Mouse (Mus musculus) forebrain, postnatal 0 days (tissue): Measurements from ENCODE around the gene Nfib. TPM values are rescaled to one million over a fixed set of nuclear protein-coding genes. Genes with fewer than 3 reads are reported as not detected.

ENCODE experiments used
- ATAC-seq: fragments of 200-750 bp; cut with Nextera tagmentation; 2 replicates; pipeline ENCODE4 v1.8.0; 2017; ENCODE audit warnings: mild to moderate bottlenecking, moderate library complexity
- DNase-seq: peaks from one replicate; pipeline ENCODE4 v3.0.0-alpha.2; 2015
- H3K27ac ChIP-seq: fragments of 300-500 bp; sonication (generic); 2 replicates; pipeline ENCODE4 v1.5.1; 2014; ENCODE audit warnings: low read depth, mild to moderate bottlenecking, antibody characterized with exemption, low read length, moderate library complexity, mixed read lengths
- H3K27me3 ChIP-seq: fragments of 300-500 bp; sonication (generic); 2 replicates; pipeline ENCODE4 v1.6.1; 2014; ENCODE audit warnings: mild to moderate bottlenecking, low read length, mixed read lengths; ENCODE audit not compliant: insufficient read depth
- H3K36me3 ChIP-seq: fragments of 300-500 bp; sonication (generic); 2 replicates; pipeline ENCODE4 v1.6.1; 2014; ENCODE audit warnings: mild to moderate bottlenecking, moderate library complexity; ENCODE audit not compliant: insufficient read depth
- H3K4me1 ChIP-seq: fragments of 300-500 bp; sonication (generic); 2 replicates; pipeline ENCODE4 v1.6.1; 2014; ENCODE audit warnings: antibody characterized with exemption; ENCODE audit not compliant: insufficient read depth
- H3K4me2 ChIP-seq: fragments of 300-500 bp; sonication (generic); 2 replicates; pipeline ENCODE4 v1.6.1; 2014; ENCODE audit warnings: low read depth, mild to moderate bottlenecking, moderate library complexity
- H3K4me3 ChIP-seq: fragments of 300-500 bp; sonication (generic); 2 replicates; pipeline ENCODE4 v1.5.1; 2014; ENCODE audit warnings: low read depth, low read length, mixed read lengths
- H3K9ac ChIP-seq: fragments of 300-500 bp; sonication (generic); 2 replicates; pipeline ENCODE4 v1.6.1; 2014; ENCODE audit warnings: mild to moderate bottlenecking
- H3K9me3 ChIP-seq: fragments of 300-500 bp; sonication (generic); 2 replicates; pipeline ENCODE4 v1.6.1; 2016; ENCODE audit warnings: low read length
- CTCF ChIP-seq: sonication (generic); IDR thresholded peaks from 2 replicates; pipeline ENCODE4 v1.5.1; 2016; ENCODE audit warnings: antibody characterized with exemption, control low read depth, low read depth
- WGBS: fragments of 180-500 bp; shearing (Covaris S2); extraction: QIAGEN DNeasy Blood & Tissue Kit; methylation state at CpG from one replicate; pipeline ENCODE4 v1.1.7; 2014; 5-methylcytosine and 5-hydroxymethylcytosine counted together
- polyA plus RNA-seq: library from polyadenylated mRNA; unstranded; fragments of >200 nt; fragmentation: Nextera tagmentation; extraction: Ambion mirVana; gene quantifications from 2 replicates; pipeline ENCODE4 v1.2.1, GENCODE M21; 2015
- total RNA-seq: library from RNA; depleted of rRNA; stranded (reverse); fragments of >200 nt; gene quantifications from 2 replicates; pipeline ENCODE4 v1.2.3, GENCODE M21; 2014

The Nfib gene
- total and polyA plus RNA-seq, 2 experiments from 2014 or later, result 69.0 to 135 TPM

GRCm38 (mm10) chr4:82536435-82537278 is 168.9 kb downstream of the Nfib start:
- peak; percentile 79 for DNase-seq
- WGBS, result 20% methylated on average over 36 of the region's 36 CpGs
- peaks cover 15% of the 10 kb centered on the region; the same call in 1 of the 2 replicates for H3K4me1 ChIP-seq

GRCm38 (mm10) chr4:82535606-82536434 is 169.7 kb downstream of the Nfib start:
- no peak for ATAC-seq

More at GRCm38 (mm10) chr4:82536435-82537278, 168.9 kb downstream of the Nfib start:
- Histone ChIP-seq H3K9ac (peak overlapping the region; percentile 66), H3K27ac (peak overlapping the region; percentile 85), H3K4me2 (peak overlapping the region; percentile 75), H3K9me3 (no peaks in the 10 kb centered on the region), H3K27me3 (0 out of 2 replicates have a peak, but pooled peaks cover 4% of the 10 kb centered on the region), H3K4me3 (peak overlapping the region; percentile 31), H3K36me3 (no peaks in the 10 kb centered on the region)
- no peak for TF ChIP-seq CTCF
- ATAC-seq, result no peak

GRCm38 (mm10) chr4:82533231-82533630 is 172.3 kb downstream of the Nfib start:
- Histone ChIP-seq H3K4me3 (no peak overlapping the region), H3K9me3 (no peaks in the 10 kb centered on the region), H3K27ac (peak overlapping the region; percentile 85), H3K9ac (peak overlapping the region; percentile 22), H3K4me1 (peaks cover 11% of the 10 kb centered on the region; the same call in 1 of the 2 replicates), H3K27me3 (0 out of 2 replicates have a peak, but pooled peaks cover 4% of the 10 kb centered on the region), H3K4me2 (peak overlapping the region; percentile 28; the same call in 1 of the 2 replicates), H3K36me3 (no peaks in the 10 kb centered on the region)
- DNase-seq, result peak; percentile 79
- TF ChIP-seq CTCF, result no peak
- WGBS, result 6% methylated on average over 3 of the region's 3 CpGs
- peak; percentile 64 for ATAC-seq

More at GRCm38 (mm10) chr4:82535606-82536434, 169.7 kb downstream of the Nfib start:
- Histone ChIP-seq H3K27ac (peak overlapping the region; percentile 85), H3K4me3 (no peak overlapping the region), H3K9ac (peak overlapping the region; percentile 66), H3K4me2 (peak overlapping the region; percentile 75), H3K36me3 (no peaks in the 10 kb centered on the region), H3K27me3 (0 out of 2 replicates have a peak, but pooled peaks cover 4% of the 10 kb centered on the region), H3K4me1 (peaks cover 19% of the 10 kb centered on the region; the same call in 1 of the 2 replicates), H3K9me3 (no peaks in the 10 kb centered on the region)
- no peak for DNase-seq
- WGBS, result 51% methylated on average over 6 of the region's 6 CpGs
- no peak for TF ChIP-seq CTCF

- TF ChIP-seq CTCF, result no peak
- no peak overlapping the region for H3K4me3 ChIP-seq
- peak; percentile 82 for ATAC-seq
- 10% methylated on average over 11 of the region's 11 CpGs for WGBS
- peak; percentile 75 for DNase-seq
- H3K4me2 ChIP-seq, result peak overlapping the region; percentile 16
- peaks cover 10% of the 10 kb centered on the region; the same call in 1 of the 2 replicates for H3K4me1 ChIP-seq
- no peaks in the 10 kb centered on the region for H3K9me3 ChIP-seq
- H3K27me3 ChIP-seq, result 0 out of 2 replicates have a peak, but pooled peaks cover 4% of the 10 kb centered on the region
- H3K27ac ChIP-seq, result peak overlapping the region; percentile 85
- H3K36me3 ChIP-seq, result no peaks in the 10 kb centered on the region
- H3K9ac ChIP-seq, result 0 out of 2 replicates have a peak overlapping the region, but pooled peaks have one; percentile 38
These were observed 172.9 kb downstream of the Nfib start for GRCm38 (mm10) chr4:82532443-82533191.

GRCm38 (mm10) chr4:82531977-82532376 is 173.6 kb downstream of the Nfib start:
- 24% methylated on average over 5 of the region's 5 CpGs for WGBS
- ATAC-seq (no peak), DNase-seq (no peak)
- Histone ChIP-seq H3K9me3 (no peaks in the 10 kb centered on the region), H3K9ac (0 out of 2 replicates have a peak overlapping the region, but pooled peaks have one; percentile 38), H3K36me3 (no peaks in the 10 kb centered on the region), H3K27me3 (0 out of 2 replicates have a peak, but pooled peaks cover 4% of the 10 kb centered on the region), H3K4me1 (peaks cover 7% of the 10 kb centered on the region; the same call in 1 of the 2 replicates), H3K4me2 (peak overlapping the region; percentile 16), H3K27ac (peak overlapping the region; percentile 85), H3K4me3 (no peak overlapping the region)
- TF ChIP-seq CTCF, result no peak

- H3K4me1 ChIP-seq, result 0 out of 2 replicates have a peak, but pooled peaks cover 7% of the 10 kb centered on the region
- peak overlapping the region; percentile 64 for H3K27ac ChIP-seq
- ATAC-seq (no peak), DNase-seq (no peak)
- no peak overlapping the region for H3K4me3 ChIP-seq
- H3K9ac ChIP-seq, result no peak overlapping the region
- no peaks in the 10 kb centered on the region for H3K27me3 ChIP-seq
- no peaks in the 10 kb centered on the region for H3K36me3 ChIP-seq
- no peak for TF ChIP-seq CTCF
- no peak overlapping the region for H3K4me2 ChIP-seq
- H3K9me3 ChIP-seq, result no peaks in the 10 kb centered on the region
- WGBS, result 75% methylated on average over 3 of the region's 3 CpGs
These were observed 174.6 kb downstream of the Nfib start for GRCm38 (mm10) chr4:82530875-82531353.
